Mouse (Mus musculus) kidney, adult 2 months (tissue): ENCODE results near the gene Jph2.
"Not testable (repeated sequence)": the region's sequence is repeated elsewhere in the genome, so short reads cannot be mapped to it uniquely, and the experiment has no call there.

Source experiments
- CTCF ChIP-seq: fragments of 200-500 bp; conservative IDR thresholded peaks from 2 replicates; pipeline ENCODE4 v1.5.1; 2011; ENCODE audit warnings: low read depth, mild to moderate bottlenecking, control low read depth, low read length, moderate library complexity, mixed read lengths; ENCODE audit not compliant: insufficient read depth, insufficient read length
- POLR2A ChIP-seq: fragments of 200-500 bp; IDR thresholded peaks from one replicate; pipeline ENCODE4 v1.6.1; 2011; ENCODE audit warnings: low read depth, low read length, control low read depth

GRCm38 (mm10) chr2:163411344-163411743, 13.6 kb upstream of the Jph2 start:
- not testable (repeated sequence) for TF ChIP-seq CTCF, POLR2A
